Mouse (Mus musculus): ENCODE data around the gene Ppfia2.

- TF ChIP-seq POLR2A (IDR thresholded peaks at IDR 0.05; ENCODE audit: low read depth, low read length) (no peak), CTCF (IDR thresholded peaks at IDR 0.05; ENCODE audit: extremely low read depth, insufficient read depth, insufficient read length, insufficient replicate concordance) (no peak)
These were observed 505.3 kb downstream of the Ppfia2 start for GRCm38 (mm10) chr10:106975193-106976141.

Measured in spleen, adult 2 months (tissue).